8 mouse cellular contexts compared by ENCODE assay signal in the genomic region with DNA sequence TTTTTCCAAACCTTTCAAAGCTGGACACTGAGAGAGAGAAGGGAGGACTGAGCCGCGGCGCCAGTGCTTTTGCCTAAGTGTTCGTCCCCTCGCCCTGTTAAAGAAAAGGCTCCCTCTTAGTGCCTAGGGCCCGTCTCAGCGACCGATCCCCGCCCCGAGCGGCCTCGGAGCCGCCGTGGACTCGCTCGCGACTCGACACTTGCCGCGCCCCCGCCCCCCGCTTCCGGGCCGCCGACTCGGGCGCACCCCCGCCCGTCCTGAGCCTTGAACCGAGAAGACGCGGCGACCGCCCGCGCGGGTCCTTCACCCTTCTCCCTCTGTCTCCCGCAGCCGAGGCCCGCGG. TPM values are rescaled to one million over a fixed set of nuclear protein-coding genes. Genes with fewer than 3 reads are reported as not detected.
DNase-seq lines count a peak whose midpoint lies in the region; ATAC-seq and TF ChIP-seq lines count a peak whose summit lies in the region.

No protein-coding gene starts in this region.

- TF ChIP-seq CTCF in testis, adult 2 months (IDR thresholded peaks at IDR 0.05; ENCODE audit: control insufficient read depth, insufficient read depth, insufficient replicate concordance, low read depth, low read length) = no peak

- no peak for TF ChIP-seq POLR2A in testis, adult 2 months (IDR thresholded peaks at IDR 0.05; ENCODE audit: control insufficient read depth, low read depth, low read length)

- peak overlapping the region; percentile 100 for H3K27ac ChIP-seq in testis, adult 2 months (ENCODE audit: control insufficient read depth, insufficient read depth, low read depth, low read length)
- peak overlapping the region; percentile 100 for H3K27ac ChIP-seq in limb, embryonic 15.5 days
- peak overlapping the region; percentile 99 for H3K27ac ChIP-seq in stomach, embryonic 16.5 days (ENCODE audit: low read length)

- H3K9me3 ChIP-seq in erythroblast, embryonic 14.5 days (ENCODE audit: control insufficient read depth, low read length) = no peaks in the 10 kb centered on the region
- no peaks in the 10 kb centered on the region for H3K9me3 ChIP-seq in limb, embryonic 15.5 days
- no peaks in the 10 kb centered on the region for H3K9me3 ChIP-seq in stomach, embryonic 16.5 days (replicated peaks; ENCODE audit: control insufficient read depth, low read length)

- H3K4me2 ChIP-seq in limb, embryonic 15.5 days = peak overlapping the region; percentile 67
- H3K4me2 ChIP-seq in stomach, embryonic 16.5 days (ENCODE audit: low read depth, low read length) = peak overlapping the region; percentile 60

- DNase-seq in testis, postnatal 10 days (ENCODE audit: low spot score) = no peak
- DNase-seq in ovary, adult 18-20 months (ENCODE audit: low spot score) = no peak
- DNase-seq in thymus, postnatal 25 days = no peak

- peaks cover 28% of the 10 kb centered on the region for H3K4me1 ChIP-seq in erythroblast, embryonic 14.5 days (ENCODE audit: control insufficient read depth)
- H3K4me1 ChIP-seq in testis, adult 2 months (ENCODE audit: control insufficient read depth, insufficient read depth, low read length) = no peaks in the 10 kb centered on the region
- peaks cover 11% of the 10 kb centered on the region for H3K4me1 ChIP-seq in limb, embryonic 15.5 days
- peaks cover 14% of the 10 kb centered on the region for H3K4me1 ChIP-seq in stomach, embryonic 16.5 days (ENCODE audit: control insufficient read depth, insufficient read depth, low read length)

- peak overlapping the region; percentile 95 for H3K4me3 ChIP-seq in erythroblast, embryonic 14.5 days (replicated peaks)
- H3K4me3 ChIP-seq in testis, adult 2 months (ENCODE audit: control insufficient read depth, low read depth, low read length) = peak overlapping the region; percentile 87
- H3K4me3 ChIP-seq in limb, embryonic 15.5 days = peak overlapping the region; percentile 89
- H3K4me3 ChIP-seq in stomach, embryonic 16.5 days (replicated peaks; ENCODE audit: low read length) = peak overlapping the region; percentile 88

- H3K36me3 ChIP-seq in erythroblast, embryonic 14.5 days (ENCODE audit: control insufficient read depth) = peaks cover 33% of the 10 kb centered on the region
- H3K36me3 ChIP-seq in testis, adult 2 months (ENCODE audit: control insufficient read depth, insufficient read depth, low read length) = peaks cover 2% of the 10 kb centered on the region; the same call in 1 of the 2 replicates
- H3K36me3 ChIP-seq in limb, embryonic 15.5 days = peaks cover 10% of the 10 kb centered on the region
- 0 out of 2 replicates have a peak, but pooled peaks cover 7% of the 10 kb centered on the region for H3K36me3 ChIP-seq in stomach, embryonic 16.5 days (ENCODE audit: control insufficient read depth, insufficient read depth, low read length)

- under 1% methylated on average over 38 of the region's 41 CpGs for WGBS in limb, embryonic 15.5 days
- 1% methylated on average over 41 of the region's 41 CpGs for WGBS in stomach, embryonic 16.5 days

- H3K9ac ChIP-seq in limb, embryonic 15.5 days = peak overlapping the region; percentile 73
- H3K9ac ChIP-seq in stomach, embryonic 16.5 days (ENCODE audit: low read length) = peak overlapping the region; percentile 94

- peaks cover 10% of the 10 kb centered on the region for H3K27me3 ChIP-seq in erythroblast, embryonic 14.5 days (ENCODE audit: control insufficient read depth)
- no peaks in the 10 kb centered on the region for H3K27me3 ChIP-seq in testis, adult 2 months (ENCODE audit: control insufficient read depth, insufficient read depth, low read length)
- no peaks in the 10 kb centered on the region; the same call in 1 of the 2 replicates for H3K27me3 ChIP-seq in limb, embryonic 15.5 days
- no peaks in the 10 kb centered on the region for H3K27me3 ChIP-seq in stomach, embryonic 16.5 days (ENCODE audit: control insufficient read depth, insufficient read depth, low read length)

- no peak for ATAC-seq in erythroblast, adult 5-6 weeks (replicated peaks; ENCODE audit: low FRiP score, poor library complexity, severe bottlenecking)
- ATAC-seq in limb, embryonic 15.5 days (ENCODE audit: insufficient number of reproducible peaks, low FRiP score, low TSS enrichment, low read depth) = peak; percentile 48; the same call in 1 of the 2 replicates
- no peak for ATAC-seq in stomach, embryonic 16.5 days (ENCODE audit: insufficient read depth, low FRiP score)

RNA-seq across cellular contexts. Expression of a gene that starts 0.3 kb away (rescaled TPM):
- 0.45 and 0.69 TPM in 2 replicates for polyA plus RNA-seq in erythroblast, embryonic 14.5 days (2012)
- 64.6 and 90.1 TPM in 2 replicates for total RNA-seq in erythroblast, adult 5-6 weeks (2015; ENCODE audit: low replicate concordance)
- 85.6 and 117 TPM in 2 replicates for total RNA-seq in erythroblast, adult 5-6 weeks (2017; ENCODE audit: low replicate concordance)
- polyA plus RNA-seq in testis, adult 2 months (2012; rRNA removed) = 42.3 and 50.9 TPM in 2 replicates
- polyA plus RNA-seq in limb, embryonic 15.5 days (2015; fragmentation: Nextera tagmentation; extraction: Ambion mirVana) = 41.8 and 42.5 TPM in 2 replicates
- 45.8 and 47.0 TPM in 2 replicates for polyA plus RNA-seq in stomach, embryonic 16.5 days (2015; fragmentation: Nextera tagmentation; extraction: Ambion mirVana)

Comparison
In these comparisons a context has a peak if more than half of its experiments do, and no peak if none do; other contexts are left out.
1. RNA of a gene that starts 0.3 kb away (polyA plus RNA-seq): 42.3 to 50.9 TPM in testis, adult 2 months, 45.8 to 47.0 TPM in stomach, embryonic 16.5 days and 41.8 to 42.5 TPM in limb, embryonic 15.5 days; 0.45 to 0.69 TPM in erythroblast, embryonic 14.5 days; every median in the first group is over 10 times any median in the second.
2. Peak in every context shown above with its lines, with median percentiles within 50 percentile points of each other: H3K4me3 ChIP-seq and H3K27ac ChIP-seq.